Mouse (Mus musculus) liver, embryonic 13.5 days (tissue): ENCODE data around the gene Gpalpp1. TPM values are rescaled to one million over a fixed set of nuclear protein-coding genes. Genes with fewer than 3 reads are reported as not detected.

Source experiments
- ATAC-seq: fragments of 200-750 bp; cut with Nextera tagmentation; 2 replicates; pipeline ENCODE4 v1.8.0; 2017; ENCODE audit warnings: low read depth, mild to moderate bottlenecking, moderate number of reproducible peaks, moderate library complexity
- DNase-seq: peaks from one replicate; pipeline ENCODE4 v3.0.0; 2022
- H3K27ac ChIP-seq: fragments of 300-500 bp; sonication (generic); 2 replicates; pipeline ENCODE4 v1.5.1; 2015; ENCODE audit warnings: moderate library complexity, mild to moderate bottlenecking, inconsistent platforms
- H3K27me3 ChIP-seq: fragments of 300-500 bp; sonication (generic); 2 replicates; pipeline ENCODE4 v1.6.1; 2015; ENCODE audit warnings: mild to moderate bottlenecking, inconsistent platforms
- H3K36me3 ChIP-seq: fragments of 300-500 bp; sonication (generic); 2 replicates; pipeline ENCODE4 v1.6.1; 2015; ENCODE audit warnings: mild to moderate bottlenecking, inconsistent platforms
- H3K4me1 ChIP-seq: fragments of 300-500 bp; sonication (generic); replicated peaks from 2 replicates; pipeline ENCODE4 v1.6.1; 2015; ENCODE audit warnings: inconsistent platforms
- H3K4me2 ChIP-seq: fragments of 300-500 bp; sonication (generic); 2 replicates; pipeline ENCODE4 v1.6.1; 2015; ENCODE audit warnings: inconsistent platforms, mild to moderate bottlenecking, moderate library complexity
- H3K4me3 ChIP-seq: fragments of 300-500 bp; sonication (generic); replicated peaks from 2 replicates; pipeline ENCODE4 v1.5.1; 2015; ENCODE audit warnings: mild to moderate bottlenecking, inconsistent platforms
- H3K9ac ChIP-seq: fragments of 300-500 bp; sonication (generic); 2 replicates; pipeline ENCODE4 v1.6.1; 2015; ENCODE audit warnings: mild to moderate bottlenecking, inconsistent platforms
- H3K9me3 ChIP-seq: fragments of 300-500 bp; sonication (generic); replicated peaks from 2 replicates; pipeline ENCODE4 v1.6.1; 2016; ENCODE audit warnings: inconsistent platforms
- WGBS: fragments of 180-500 bp; shearing (Covaris S2); methylation state at CpG from one replicate; pipeline ENCODE4 v1.1.7; 2015; ENCODE audit not compliant: insufficient replicate concordance; 5-methylcytosine and 5-hydroxymethylcytosine counted together
- polyA plus RNA-seq: library from polyadenylated mRNA; unstranded; fragments of >200 nt; fragmentation: Nextera tagmentation; extraction: Ambion mirVana; gene quantifications from 2 replicates; pipeline ENCODE4 v1.2.1, GENCODE M21; 2015

The Gpalpp1 gene
- polyA plus RNA-seq, 1 experiment from 2014 or later = 5.6 TPM

DNA sequence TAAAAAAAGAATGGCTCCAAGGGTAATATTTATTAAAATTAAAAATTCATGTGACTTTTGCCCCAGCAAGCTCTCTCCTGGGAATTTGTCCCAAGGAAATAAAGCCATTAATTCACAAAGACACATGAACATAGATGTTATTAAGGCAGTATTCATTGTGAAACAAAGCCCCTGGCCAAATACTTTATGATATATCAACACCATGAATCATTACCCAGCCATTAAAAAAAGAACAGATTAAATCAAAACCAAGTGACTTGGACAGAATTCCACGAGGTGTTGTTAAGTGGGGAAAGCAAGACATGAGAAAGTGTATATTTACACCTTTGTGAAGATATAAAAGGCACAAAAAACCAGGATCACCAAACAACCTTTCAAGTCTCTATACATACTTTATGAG is 43.3 kb downstream of the Gpalpp1 start:
- no peak for DNase-seq
- Histone ChIP-seq H3K27ac (no peak overlapping the region), H3K9me3 (no peaks in the 10 kb centered on the region), H3K4me2 (no peak overlapping the region), H3K4me3 (no peak overlapping the region), H3K27me3 (no peaks in the 10 kb centered on the region), H3K36me3 (no peaks in the 10 kb centered on the region), H3K4me1 (no peaks in the 10 kb centered on the region), H3K9ac (no peak overlapping the region)
- ATAC-seq = no peak
- 58% methylated on average over 1 of the region's 1 CpGs for WGBS

DNA sequence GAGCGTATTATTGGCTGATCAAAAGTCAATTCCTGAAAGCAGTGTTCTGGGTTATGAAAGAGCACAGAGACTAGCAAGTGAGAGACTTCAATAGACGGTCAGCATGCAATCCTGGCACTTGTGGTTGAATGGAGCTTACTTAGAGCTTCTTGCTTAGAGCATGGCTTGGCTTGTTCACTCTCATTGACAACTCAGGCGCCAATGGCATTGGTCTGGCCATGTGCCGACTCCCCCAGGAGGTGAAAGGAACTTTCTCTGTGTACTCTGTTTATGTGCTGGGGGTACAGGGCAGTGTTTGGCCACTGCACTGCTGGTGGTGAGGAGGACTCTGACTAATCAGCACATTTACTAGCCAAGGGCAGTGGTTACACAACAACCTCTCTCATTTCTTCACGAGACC is 51.1 kb downstream of the Gpalpp1 start:
- no peak for ATAC-seq
- Histone ChIP-seq H3K4me3 (no peak overlapping the region), H3K27me3 (no peaks in the 10 kb centered on the region), H3K9me3 (no peaks in the 10 kb centered on the region), H3K9ac (no peak overlapping the region), H3K36me3 (no peaks in the 10 kb centered on the region), H3K4me2 (no peak overlapping the region), H3K4me1 (no peaks in the 10 kb centered on the region), H3K27ac (no peak overlapping the region)
- no peak for DNase-seq
- WGBS = 64% methylated on average over 5 of the region's 5 CpGs

DNA sequence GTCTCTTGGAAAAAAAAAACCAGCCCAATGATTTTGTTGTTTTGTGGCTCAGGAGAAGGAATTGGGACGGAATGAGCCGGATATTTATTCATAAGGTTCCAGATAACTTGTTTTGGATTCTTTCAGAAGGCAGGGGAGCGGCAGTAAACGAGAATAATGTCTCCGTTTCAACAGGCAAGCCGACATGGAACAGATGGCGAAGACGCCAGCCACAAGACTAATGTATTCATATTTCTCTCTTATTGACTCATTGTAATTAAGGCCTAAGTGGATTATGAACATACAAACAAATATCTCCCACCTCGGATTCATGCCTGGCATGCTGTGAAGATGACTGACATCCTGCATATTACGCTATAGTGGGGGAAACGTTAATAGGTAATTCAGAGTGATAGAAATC is 56.8 kb downstream of the Gpalpp1 start:
- no peak for ATAC-seq
- no peaks in the 10 kb centered on the region; the same call in 1 of the 2 replicates for H3K27me3 ChIP-seq
- no peaks in the 10 kb centered on the region for H3K36me3 ChIP-seq
- H3K9me3 ChIP-seq = no peaks in the 10 kb centered on the region
- H3K9ac ChIP-seq = no peak overlapping the region
- no peak overlapping the region for H3K4me3 ChIP-seq
- no peak overlapping the region for H3K4me2 ChIP-seq
- H3K4me1 ChIP-seq = no peaks in the 10 kb centered on the region
- no peak overlapping the region for H3K27ac ChIP-seq
- no peak for DNase-seq
- WGBS = 73% methylated on average over 11 of the region's 11 CpGs

DNA sequence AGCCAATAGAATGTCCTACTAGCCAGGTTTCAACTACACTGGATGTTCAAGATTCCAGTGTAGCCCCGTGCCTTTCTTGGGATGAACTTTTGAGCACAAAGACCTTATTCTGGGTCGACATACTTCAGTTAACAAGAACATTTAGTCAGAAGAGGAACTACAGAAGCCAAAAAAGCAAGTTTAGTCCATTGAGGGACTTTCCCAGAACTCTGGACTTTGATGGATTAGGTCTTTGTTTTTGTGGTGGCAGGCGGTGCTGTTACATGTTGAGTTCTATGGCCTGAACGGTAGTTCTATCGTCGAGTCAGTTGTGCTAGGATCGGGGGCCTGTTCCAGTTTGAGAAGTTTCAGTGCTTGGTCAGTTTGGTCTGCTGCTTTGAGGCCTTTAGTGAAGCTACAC is 58.6 kb downstream of the Gpalpp1 start:
- no peaks in the 10 kb centered on the region for H3K36me3 ChIP-seq
- no peak overlapping the region for H3K4me2 ChIP-seq
- H3K9ac ChIP-seq = no peak overlapping the region
- ATAC-seq (no peak), DNase-seq (no peak)
- H3K4me1 ChIP-seq = no peaks in the 10 kb centered on the region
- H3K27ac ChIP-seq = no peak overlapping the region
- H3K4me3 ChIP-seq = no peak overlapping the region
- H3K27me3 ChIP-seq = no peaks in the 10 kb centered on the region; the same call in 1 of the 2 replicates
- 40% methylated on average over 7 of the region's 7 CpGs for WGBS
- no peaks in the 10 kb centered on the region for H3K9me3 ChIP-seq

DNA sequence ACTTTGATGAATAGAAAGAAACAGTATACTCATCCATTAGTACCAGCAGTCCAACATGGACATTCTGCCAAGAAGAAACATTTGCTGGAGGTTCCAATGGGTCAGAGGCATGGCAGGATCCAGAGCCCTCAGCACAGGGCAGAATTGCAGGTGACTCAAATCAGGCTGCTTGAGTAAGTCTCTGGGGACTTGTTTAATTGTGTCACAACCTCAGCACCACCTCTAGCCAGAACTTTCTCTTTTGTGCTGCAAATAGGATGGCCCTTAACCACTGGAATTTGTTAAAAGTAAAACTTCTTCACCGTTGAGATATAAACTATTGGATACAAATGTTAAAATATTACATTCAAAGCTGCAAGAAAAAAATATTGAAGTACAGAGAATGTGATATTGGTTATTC is 64.8 kb downstream of the Gpalpp1 start:
- 40% methylated on average over 1 of the region's 1 CpGs for WGBS
- Histone ChIP-seq H3K36me3 (no peaks in the 10 kb centered on the region), H3K4me2 (no peak overlapping the region), H3K9ac (no peak overlapping the region), H3K4me3 (no peak overlapping the region), H3K9me3 (no peaks in the 10 kb centered on the region), H3K27me3 (no peaks in the 10 kb centered on the region), H3K27ac (no peak overlapping the region), H3K4me1 (no peaks in the 10 kb centered on the region)
- no peak for ATAC-seq
- DNase-seq = no peak

DNA sequence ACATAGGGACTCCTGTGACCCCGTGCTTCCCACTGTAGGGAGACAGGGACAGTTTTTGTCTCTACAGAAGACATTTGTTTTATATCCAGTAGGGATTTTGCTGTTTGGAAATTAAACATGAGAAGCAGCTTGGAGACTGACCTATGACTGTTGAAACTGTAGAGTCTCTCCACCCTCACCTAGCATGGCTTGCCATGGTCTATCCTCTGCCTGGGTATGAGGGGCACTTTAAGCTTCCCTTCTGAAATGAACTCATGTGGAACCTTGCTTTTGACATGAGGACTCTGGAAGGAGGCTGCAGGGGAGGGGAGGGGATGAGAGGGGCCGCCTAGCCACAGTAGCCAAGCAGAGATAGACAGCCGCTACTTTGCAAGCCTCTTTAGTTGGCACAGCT is 66.4 kb downstream of the Gpalpp1 start:
- 67% methylated on average over 3 of the region's 3 CpGs for WGBS
- no peaks in the 10 kb centered on the region for H3K9me3 ChIP-seq
- H3K27me3 ChIP-seq = no peaks in the 10 kb centered on the region
- no peaks in the 10 kb centered on the region for H3K4me1 ChIP-seq
- DNase-seq = no peak
- H3K4me2 ChIP-seq = no peak overlapping the region
- no peak for ATAC-seq
- no peak overlapping the region for H3K4me3 ChIP-seq
- no peak overlapping the region for H3K27ac ChIP-seq
- H3K9ac ChIP-seq = no peak overlapping the region
- no peaks in the 10 kb centered on the region for H3K36me3 ChIP-seq

DNA sequence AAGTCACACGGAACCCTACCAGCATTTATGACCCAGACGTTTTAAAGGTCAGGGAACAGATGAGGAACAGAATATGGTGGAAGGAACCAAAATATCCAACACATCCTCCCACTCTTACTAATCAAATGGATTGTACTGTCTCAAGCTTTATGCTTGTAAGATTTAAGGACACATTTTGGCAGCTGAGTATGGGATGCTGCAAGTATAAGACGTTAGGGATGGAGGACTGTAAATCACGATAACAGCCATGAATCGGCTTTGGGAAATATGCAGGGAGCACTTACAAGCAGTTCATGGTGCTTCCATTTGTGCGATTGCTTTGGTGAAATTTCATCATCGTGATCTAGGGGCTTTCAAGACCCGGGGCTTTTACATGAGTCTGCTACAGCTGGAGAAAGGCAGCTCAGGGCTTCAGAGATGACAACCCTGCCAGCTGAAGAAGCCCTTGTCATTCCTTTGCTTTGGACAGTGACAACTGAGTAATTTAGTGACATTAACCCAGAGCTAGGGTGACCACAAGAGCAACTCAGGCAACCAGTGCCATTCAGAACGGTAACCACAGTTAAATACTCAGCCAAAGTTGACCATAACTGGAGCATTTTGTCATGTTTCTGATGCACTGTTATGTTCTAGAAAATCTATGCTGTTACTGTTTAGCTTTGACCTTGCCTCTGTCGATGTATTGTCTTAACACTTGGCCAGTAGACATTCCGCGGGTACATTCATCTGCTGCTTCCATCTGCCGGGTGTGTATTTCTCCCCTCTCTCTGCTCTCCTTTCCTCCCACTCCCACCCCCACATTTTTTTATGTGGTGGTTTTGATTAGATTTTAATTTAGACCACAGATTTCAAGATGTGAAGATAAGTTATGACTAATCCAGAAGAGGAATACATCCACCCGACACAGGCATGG is 67.1 kb downstream of the Gpalpp1 start:
- no peaks in the 10 kb centered on the region for H3K27me3 ChIP-seq
- no peak for ATAC-seq
- H3K4me3 ChIP-seq = no peak overlapping the region
- H3K4me2 ChIP-seq = no peak overlapping the region
- DNase-seq = no peak
- H3K36me3 ChIP-seq = no peaks in the 10 kb centered on the region
- H3K4me1 ChIP-seq = no peaks in the 10 kb centered on the region
- H3K27ac ChIP-seq = no peak overlapping the region
- H3K9me3 ChIP-seq = no peaks in the 10 kb centered on the region
- no peak overlapping the region for H3K9ac ChIP-seq
- 71% methylated on average over 14 of the region's 14 CpGs for WGBS

Other genes with a start within 250 kb of the Gpalpp1 start
- 0.10 and 0.21 TPM in 2 replicates for gene Kctd4, start 155.8 kb downstream of the Gpalpp1 start, polyA plus RNA-seq
- 35.3 and 37.3 TPM in 2 replicates for gene Gtf2f2, start 99.9 kb downstream of the Gpalpp1 start, polyA plus RNA-seq
- gene Nufip1, start 131 bp upstream of the Gpalpp1 start, polyA plus RNA-seq = 8.8 and 10.1 TPM in 2 replicates